Mouse (Mus musculus) forebrain, embryonic 13.5 days (tissue): Measurements from ENCODE around the gene Ccdc134. TPM values are rescaled to one million over a fixed set of nuclear protein-coding genes. Genes with fewer than 3 reads are reported as not detected.
A peak's percentile ranks its signal among the peaks of the same experiment; 100 is the strongest.

ENCODE experiments used
- ATAC-seq: fragments of 200-750 bp; cut with Nextera tagmentation; 2 replicates; pipeline ENCODE4 v1.8.0; 2017
- H3K27ac ChIP-seq: fragments of 300-500 bp; sonication (generic); 2 replicates; pipeline ENCODE4 v1.5.1; 2015; ENCODE audit warnings: inconsistent platforms, mild to moderate bottlenecking, moderate library complexity
- H3K27me3 ChIP-seq: fragments of 300-500 bp; sonication (generic); 2 replicates; pipeline ENCODE4 v1.6.1; 2015; ENCODE audit warnings: mild to moderate bottlenecking, inconsistent platforms
- H3K36me3 ChIP-seq: fragments of 300-500 bp; sonication (generic); 2 replicates; pipeline ENCODE4 v1.6.1; 2015; ENCODE audit warnings: mild to moderate bottlenecking, inconsistent platforms; ENCODE audit not compliant: poor library complexity, severe bottlenecking
- H3K4me1 ChIP-seq: fragments of 300-500 bp; sonication (generic); 2 replicates; pipeline ENCODE4 v1.6.1; 2015; ENCODE audit warnings: inconsistent platforms
- H3K4me2 ChIP-seq: fragments of 300-500 bp; sonication (generic); 2 replicates; pipeline ENCODE4 v1.6.1; 2015; ENCODE audit warnings: inconsistent platforms, mild to moderate bottlenecking, moderate library complexity
- H3K4me3 ChIP-seq: fragments of 300-500 bp; sonication (generic); 2 replicates; pipeline ENCODE4 v1.5.1; 2015; ENCODE audit warnings: mild to moderate bottlenecking, inconsistent platforms
- H3K9ac ChIP-seq: fragments of 300-500 bp; sonication (generic); 2 replicates; pipeline ENCODE4 v1.6.1; 2015; ENCODE audit warnings: mild to moderate bottlenecking, inconsistent platforms
- H3K9me3 ChIP-seq: fragments of 300-500 bp; sonication (generic); replicated peaks from 2 replicates; pipeline ENCODE4 v1.6.1; 2016; ENCODE audit warnings: inconsistent platforms
- WGBS: fragments of 180-500 bp; shearing (Covaris S2); methylation state at CpG from one replicate; pipeline ENCODE4 v1.1.7; 2015; 5-methylcytosine and 5-hydroxymethylcytosine counted together
- polyA plus RNA-seq: library from polyadenylated mRNA; unstranded; fragments of >200 nt; fragmentation: Nextera tagmentation; extraction: Ambion mirVana; gene quantifications from 2 replicates; pipeline ENCODE4 v1.2.1, GENCODE M21; 2015

The Ccdc134 gene
- polyA plus RNA-seq, 1 experiment from 2014 or later: 15.2 TPM

GRCm38 (mm10) chr15:82151176-82151575 lies 23.5 kb downstream of the Ccdc134 start:
- WGBS: 95% methylated on average over 4 of the region's 4 CpGs
- peaks cover 12% of the 10 kb centered on the region for H3K36me3 ChIP-seq
- no peak overlapping the region for H3K4me2 ChIP-seq
- no peaks in the 10 kb centered on the region for H3K9me3 ChIP-seq
- H3K4me3 ChIP-seq: no peak overlapping the region
- ATAC-seq: no peak
- no peak overlapping the region for H3K27ac ChIP-seq
- peaks cover 41% of the 10 kb centered on the region for H3K4me1 ChIP-seq
- H3K9ac ChIP-seq: no peak overlapping the region
- no peaks in the 10 kb centered on the region for H3K27me3 ChIP-seq

- Histone ChIP-seq H3K36me3 (peaks cover 16% of the 10 kb centered on the region), H3K4me2 (no peak overlapping the region), H3K27me3 (no peaks in the 10 kb centered on the region), H3K27ac (no peak overlapping the region), H3K4me1 (peaks cover 37% of the 10 kb centered on the region), H3K4me3 (no peak overlapping the region), H3K9me3 (no peaks in the 10 kb centered on the region), H3K9ac (no peak overlapping the region)
- ATAC-seq: no peak
- 87% methylated on average over 12 of the region's 12 CpGs for WGBS
Measured at GRCm38 (mm10) chr15:82152022-82152421, 24.3 kb downstream of the Ccdc134 start.

DNA sequence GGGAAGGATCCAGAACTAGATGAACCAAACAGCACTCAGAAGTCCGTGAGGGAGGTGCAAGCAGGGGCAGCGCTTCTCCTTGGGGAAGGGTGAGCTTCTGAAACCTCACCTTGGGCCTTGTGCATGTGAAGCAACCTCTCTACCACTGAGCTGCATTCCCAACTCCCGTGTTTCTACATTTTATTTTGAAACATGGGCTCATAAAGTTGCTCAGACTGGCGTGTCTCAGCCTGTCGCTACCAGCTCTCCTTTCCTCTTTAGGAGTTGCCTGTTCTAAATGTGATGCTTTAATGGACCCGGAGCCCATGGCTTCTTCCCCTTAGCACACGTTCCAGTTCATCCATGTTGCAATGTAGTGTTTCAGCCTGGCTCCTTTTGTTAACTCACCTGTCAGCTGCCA lies 24.7 kb downstream of the Ccdc134 start:
- H3K9me3 ChIP-seq: no peaks in the 10 kb centered on the region
- no peak overlapping the region for H3K9ac ChIP-seq
- no peak for ATAC-seq
- H3K4me3 ChIP-seq: no peak overlapping the region
- H3K27ac ChIP-seq: no peak overlapping the region
- peaks cover 37% of the 10 kb centered on the region for H3K4me1 ChIP-seq
- WGBS: 89% methylated on average over 7 of the region's 7 CpGs
- no peak overlapping the region for H3K4me2 ChIP-seq
- H3K27me3 ChIP-seq: no peaks in the 10 kb centered on the region
- peaks cover 19% of the 10 kb centered on the region for H3K36me3 ChIP-seq

GRCm38 (mm10) chr15:82156298-82156697 lies 28.6 kb downstream of the Ccdc134 start:
- no peak for ATAC-seq
- H3K27me3 ChIP-seq: no peaks in the 10 kb centered on the region
- H3K9me3 ChIP-seq: no peaks in the 10 kb centered on the region
- peaks cover 16% of the 10 kb centered on the region for H3K36me3 ChIP-seq
- H3K4me2 ChIP-seq: no peak overlapping the region
- no peak overlapping the region for H3K27ac ChIP-seq
- WGBS: 94% methylated on average over 6 of the region's 6 CpGs
- H3K4me3 ChIP-seq: no peak overlapping the region
- H3K9ac ChIP-seq: no peak overlapping the region
- H3K4me1 ChIP-seq: peaks cover 34% of the 10 kb centered on the region

GRCm38 (mm10) chr15:82156902-82157301 lies 29.2 kb downstream of the Ccdc134 start:
- no peaks in the 10 kb centered on the region for H3K9me3 ChIP-seq

GRCm38 (mm10) chr15:82158243-82159035 lies 30.7 kb downstream of the Ccdc134 start:
- Histone ChIP-seq H3K27me3 (no peaks in the 10 kb centered on the region), H3K4me3 (no peak overlapping the region), H3K27ac (0 out of 2 replicates have a peak overlapping the region, but pooled peaks have one; percentile 2), H3K9ac (0 out of 2 replicates have a peak overlapping the region, but pooled peaks have one; percentile 17), H3K9me3 (no peaks in the 10 kb centered on the region), H3K4me1 (peaks cover 24% of the 10 kb centered on the region), H3K36me3 (peaks cover 12% of the 10 kb centered on the region), H3K4me2 (no peak overlapping the region)
- no peak for ATAC-seq
- WGBS: 79% methylated on average over 17 of the region's 17 CpGs

More at GRCm38 (mm10) chr15:82156902-82157301, 29.2 kb downstream of the Ccdc134 start:
- H3K27ac ChIP-seq: no peak overlapping the region
- H3K27me3 ChIP-seq: no peaks in the 10 kb centered on the region
- no peak overlapping the region for H3K4me3 ChIP-seq
- no peak overlapping the region for H3K9ac ChIP-seq
- H3K36me3 ChIP-seq: peaks cover 16% of the 10 kb centered on the region
- peaks cover 31% of the 10 kb centered on the region for H3K4me1 ChIP-seq
- 89% methylated on average over 10 of the region's 10 CpGs for WGBS
- H3K4me2 ChIP-seq: no peak overlapping the region
- ATAC-seq: no peak

DNA sequence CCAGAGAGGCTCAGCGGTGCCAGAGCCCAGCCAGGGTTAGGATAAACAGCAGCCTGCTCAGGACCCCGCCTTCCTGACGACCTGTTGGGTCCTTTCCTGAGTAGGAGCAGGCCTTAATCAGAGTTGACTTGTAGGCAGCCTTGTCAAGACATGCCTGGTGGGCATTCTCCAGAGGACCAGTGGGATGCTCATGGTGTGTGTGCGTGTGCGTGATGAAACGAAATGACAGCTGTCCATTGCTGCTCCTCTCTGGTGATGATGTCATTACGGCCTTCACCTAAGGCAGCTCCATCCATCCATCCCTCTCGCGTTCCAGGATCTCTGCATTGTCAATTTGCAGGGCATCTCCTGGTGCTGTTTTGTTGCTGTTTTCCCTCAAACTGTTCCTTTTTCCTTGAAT lies 31.7 kb downstream of the Ccdc134 start:
- no peak overlapping the region for H3K27ac ChIP-seq
- 84% methylated on average over 9 of the region's 9 CpGs for WGBS
- no peaks in the 10 kb centered on the region for H3K27me3 ChIP-seq
- no peak overlapping the region for H3K4me3 ChIP-seq
- peaks cover 12% of the 10 kb centered on the region for H3K36me3 ChIP-seq
- no peak for ATAC-seq
- H3K4me1 ChIP-seq: peaks cover 34% of the 10 kb centered on the region
- H3K9me3 ChIP-seq: no peaks in the 10 kb centered on the region
- H3K4me2 ChIP-seq: no peak overlapping the region
- H3K9ac ChIP-seq: no peak overlapping the region

DNA sequence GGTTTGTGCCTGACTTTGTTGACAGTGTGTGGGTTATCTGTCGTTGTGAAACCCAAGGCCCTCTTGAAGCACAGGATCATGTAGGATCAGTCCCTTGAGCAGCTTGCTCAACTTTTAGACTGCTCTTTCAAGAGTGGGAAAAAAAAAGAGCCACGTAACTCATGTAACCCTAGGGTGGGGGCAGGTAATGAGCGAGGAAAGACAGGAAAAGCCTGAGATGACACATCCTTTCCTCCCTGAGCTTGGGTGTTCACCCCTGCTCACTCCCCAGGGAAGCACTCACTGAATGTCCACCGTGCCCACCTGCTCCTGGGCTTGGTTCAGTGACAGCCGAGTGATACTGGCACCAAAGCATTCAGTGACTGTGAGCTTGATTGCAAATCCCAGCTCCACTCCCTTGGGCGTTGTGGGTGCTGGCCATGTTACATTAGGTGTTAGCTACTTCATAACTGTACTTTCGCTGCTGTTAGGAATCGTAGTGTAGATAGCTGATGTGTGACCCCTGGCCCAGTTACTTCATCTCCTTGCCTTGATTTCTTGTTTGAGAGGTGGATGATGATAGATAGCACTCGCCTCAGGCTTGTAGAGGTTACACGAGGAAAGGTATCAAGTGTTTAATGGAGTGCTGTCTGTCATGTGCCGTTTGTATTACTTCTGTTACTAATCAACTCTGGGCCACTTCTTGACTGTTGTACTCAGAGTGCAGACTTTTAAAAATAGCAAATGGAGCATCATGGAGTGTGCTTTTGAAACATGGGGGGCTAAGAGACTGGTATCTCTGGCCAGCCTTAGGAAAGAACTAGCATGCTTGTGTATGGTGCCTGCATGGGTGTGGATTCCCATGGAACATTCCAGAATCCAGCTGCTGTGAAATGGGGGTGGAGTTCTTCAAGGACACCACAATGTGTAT lies 33.3 kb downstream of the Ccdc134 start:
- no peak for ATAC-seq
- Histone ChIP-seq H3K27ac (no peak overlapping the region), H3K9me3 (no peaks in the 10 kb centered on the region), H3K27me3 (no peaks in the 10 kb centered on the region), H3K36me3 (peaks cover 8% of the 10 kb centered on the region), H3K9ac (no peak overlapping the region), H3K4me3 (no peak overlapping the region), H3K4me2 (no peak overlapping the region), H3K4me1 (peaks cover 41% of the 10 kb centered on the region)
- 86% methylated on average over 11 of the region's 11 CpGs for WGBS

GRCm38 (mm10) chr15:82161965-82162600 lies 34.4 kb downstream of the Ccdc134 start:
- WGBS: 88% methylated on average over 12 of the region's 12 CpGs
- H3K9me3 ChIP-seq: no peaks in the 10 kb centered on the region
- H3K4me3 ChIP-seq: no peak overlapping the region
- H3K27me3 ChIP-seq: no peaks in the 10 kb centered on the region
- peaks cover 4% of the 10 kb centered on the region; the same call in 1 of the 2 replicates for H3K36me3 ChIP-seq
- peaks cover 52% of the 10 kb centered on the region for H3K4me1 ChIP-seq
- H3K9ac ChIP-seq: no peak overlapping the region
- no peak overlapping the region for H3K27ac ChIP-seq
- H3K4me2 ChIP-seq: no peak overlapping the region
- no peak for ATAC-seq

GRCm38 (mm10) chr15:82163356-82164060 lies 35.8 kb downstream of the Ccdc134 start:
- H3K4me2 ChIP-seq: no peak overlapping the region
- H3K36me3 ChIP-seq: peaks cover 4% of the 10 kb centered on the region; the same call in 1 of the 2 replicates
- no peaks in the 10 kb centered on the region for H3K9me3 ChIP-seq
- no peaks in the 10 kb centered on the region for H3K27me3 ChIP-seq
- H3K4me1 ChIP-seq: peaks cover 57% of the 10 kb centered on the region
- no peak overlapping the region for H3K9ac ChIP-seq
- no peak overlapping the region for H3K4me3 ChIP-seq
- no peak overlapping the region for H3K27ac ChIP-seq
- ATAC-seq: no peak
- 85% methylated on average over 10 of the region's 10 CpGs for WGBS

- peaks cover 53% of the 10 kb centered on the region for H3K4me1 ChIP-seq
- no peak for ATAC-seq
- no peak overlapping the region for H3K9ac ChIP-seq
Measured at GRCm38 (mm10) chr15:82164061-82164399, 36.3 kb downstream of the Ccdc134 start.

More at GRCm38 (mm10) chr15:82164061-82164399, 36.3 kb downstream of the Ccdc134 start:
- no peak overlapping the region for H3K4me2 ChIP-seq
- no peaks in the 10 kb centered on the region for H3K27me3 ChIP-seq
- H3K9me3 ChIP-seq: no peaks in the 10 kb centered on the region
- H3K36me3 ChIP-seq: peaks cover 6% of the 10 kb centered on the region; the same call in 1 of the 2 replicates
- no peak overlapping the region for H3K4me3 ChIP-seq
- H3K27ac ChIP-seq: no peak overlapping the region; the same call in 1 of the 2 replicates
- WGBS: 44% methylated on average over 4 of the region's 4 CpGs
